Mouse (Mus musculus): ENCODE measurements at regions not wholly inside any gene's neighbourhood (a gene's known extent, or its start where the extent isn't known, plus 50 kb on each side); places are given as distances from the start of the nearest gene placed in this dataset.

- no peak for DNase-seq (ENCODE audit: low spot score in 2 of 2)
These were observed 391.2 kb downstream of the Cdh26 start for GRCm38 (mm10) chr2:178821552-178821951.

- DNase-seq (ENCODE audit: low spot score in 2 of 2), result no peak
These were observed 400.0 kb downstream of the Cdh26 start for GRCm38 (mm10) chr2:178830313-178830712.

GRCm38 (mm10) chr2:178834986-178835385, 404.7 kb downstream of the Cdh26 start:
- DNase-seq (ENCODE audit: low spot score in 2 of 2), result no peak

GRCm38 (mm10) chr2:178838571-178838970, 408.2 kb downstream of the Cdh26 start:
- DNase-seq (ENCODE audit: low spot score in 2 of 2), result no peak

GRCm38 (mm10) chr2:178840975-178841374, 410.6 kb downstream of the Cdh26 start:
- no peak for DNase-seq (ENCODE audit: low spot score in 2 of 2)

- DNase-seq (ENCODE audit: low spot score in 2 of 2), result no peak
These were observed 412.3 kb downstream of the Cdh26 start for GRCm38 (mm10) chr2:178842595-178842994.

GRCm38 (mm10) chr2:178843458-178843857, 413.1 kb downstream of the Cdh26 start:
- DNase-seq (ENCODE audit: low spot score in 2 of 2), result no peak

- DNase-seq (ENCODE audit: low spot score in 2 of 2), result no peak
These were observed 414.2 kb downstream of the Cdh26 start for GRCm38 (mm10) chr2:178844561-178844960.

- DNase-seq (ENCODE audit: low spot score in 2 of 2), result no peak
These were observed 420.0 kb downstream of the Cdh26 start for GRCm38 (mm10) chr2:178850320-178850719.

- no peak for DNase-seq (ENCODE audit: low spot score in 2 of 2)
These were observed 420.4 kb downstream of the Cdh26 start for GRCm38 (mm10) chr2:178850769-178851168.

- DNase-seq (ENCODE audit: low spot score in 2 of 2), result no peak
These were observed 423.7 kb downstream of the Cdh26 start for GRCm38 (mm10) chr2:178854012-178854411.

- DNase-seq (ENCODE audit: low spot score in 2 of 2), result no peak
These were observed 424.4 kb downstream of the Cdh26 start for GRCm38 (mm10) chr2:178854760-178855159.

GRCm38 (mm10) chr2:178862620-178863019, 432.3 kb downstream of the Cdh26 start:
- DNase-seq (ENCODE audit: low spot score in 2 of 2), result no peak

GRCm38 (mm10) chr2:178867086-178867485, 436.8 kb downstream of the Cdh26 start:
- no peak for DNase-seq (ENCODE audit: low spot score in 2 of 2)

GRCm38 (mm10) chr2:178869160-178869559, 438.8 kb downstream of the Cdh26 start:
- DNase-seq (ENCODE audit: low spot score in 2 of 2), result no peak

GRCm38 (mm10) chr2:178878436-178878835, 448.1 kb downstream of the Cdh26 start:
- DNase-seq (ENCODE audit: low spot score in 2 of 2), result no peak

- DNase-seq (ENCODE audit: low spot score in 2 of 2), result no peak
These were observed 455.4 kb downstream of the Cdh26 start for GRCm38 (mm10) chr2:178885686-178886085.

GRCm38 (mm10) chr2:178888704-178889103, 458.4 kb downstream of the Cdh26 start:
- no peak for DNase-seq (ENCODE audit: low spot score in 2 of 2)

GRCm38 (mm10) chr2:178902397-178902796, 472.1 kb downstream of the Cdh26 start:
- no peak for DNase-seq (ENCODE audit: low spot score in 2 of 2)

- DNase-seq (ENCODE audit: low spot score in 2 of 2), result no peak
These were observed 479.0 kb downstream of the Cdh26 start for GRCm38 (mm10) chr2:178909325-178909724.

- DNase-seq (ENCODE audit: low spot score in 2 of 2), result no peak
These were observed 481.3 kb downstream of the Cdh26 start for GRCm38 (mm10) chr2:178911646-178912045.

- no peak for DNase-seq (ENCODE audit: low spot score in 2 of 2)
These were observed 486.1 kb downstream of the Cdh26 start for GRCm38 (mm10) chr2:178916316-178917033.

GRCm38 (mm10) chr2:178924456-178925115, 494.3 kb downstream of the Cdh26 start:
- no peak for DNase-seq (ENCODE audit: low spot score in 2 of 2)
